Comparison of ENCODE assay signal across 16 mouse cellular contexts in the genomic region with DNA sequence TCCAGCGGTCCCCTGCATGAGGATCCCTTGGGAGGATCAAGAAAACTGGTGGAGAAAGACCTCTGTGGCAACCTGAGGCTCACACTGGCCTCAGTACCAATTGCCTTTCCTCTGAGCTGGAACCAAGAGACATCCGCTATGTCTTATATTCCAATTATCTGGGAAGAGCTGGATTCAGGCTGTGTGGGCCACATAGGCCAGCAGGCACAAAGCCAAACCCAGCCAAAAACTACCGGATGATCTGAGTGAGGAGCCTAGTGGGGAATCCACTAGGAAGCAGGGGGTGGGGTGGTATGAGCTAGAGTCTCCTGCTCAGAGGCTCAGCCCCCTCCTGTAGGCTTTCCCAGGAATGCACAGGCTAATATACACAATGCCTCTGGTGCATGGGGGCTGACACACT.
A peak's percentile ranks its signal among the peaks of the same experiment; 100 is the strongest.
DNase-seq lines count a peak whose midpoint lies in the region; ATAC-seq lines count a peak whose summit lies in the region.
"Had no signal": no experiment of that assay in that cellular context is flagged by ENCODE, and none has a peak within 500 bp of the region (broad histone marks: within the 10 kb centered on the region; RNA-seq: fewer than 3 reads in every experiment).

No protein-coding gene starts in this region.

- H3K36me3 ChIP-seq in intestine, embryonic 15.5 days = no peaks in the 10 kb centered on the region
- H3K36me3 ChIP-seq in intestine, embryonic 16.5 days (ENCODE audit: control insufficient read depth, insufficient read depth, low read length) = no peaks in the 10 kb centered on the region
- 0 out of 2 replicates have a peak, but pooled peaks cover 7% of the 10 kb centered on the region for H3K36me3 ChIP-seq in hindbrain, embryonic 13.5 days
- H3K36me3 ChIP-seq in midbrain, embryonic 14.5 days (ENCODE audit: control insufficient read depth, insufficient read depth, low read length) = peaks cover 17% of the 10 kb centered on the region; the same call in 1 of the 2 replicates
- H3K36me3 ChIP-seq: embryonic facial prominence, embryonic 15.5 days; liver, embryonic 13.5 days had no signal

- no peak overlapping the region for H3K27ac ChIP-seq in intestine, embryonic 15.5 days
- no peak overlapping the region for H3K27ac ChIP-seq in intestine, embryonic 16.5 days (ENCODE audit: low read length)
- H3K27ac ChIP-seq in hindbrain, embryonic 13.5 days = peak overlapping the region; percentile 95
- peak overlapping the region; percentile 66 for H3K27ac ChIP-seq in midbrain, embryonic 14.5 days (replicated peaks; ENCODE audit: low read depth, low read length)
- H3K27ac ChIP-seq: embryonic facial prominence, embryonic 15.5 days; kidney, postnatal 0 days; layer of hippocampus, adult 2 months; limb, embryonic 12.5 days; liver, embryonic 13.5 days had no signal

- H3K4me3 ChIP-seq in intestine, embryonic 15.5 days (replicated peaks) = no peak overlapping the region
- H3K4me3 ChIP-seq in intestine, embryonic 16.5 days (ENCODE audit: low read length) = no peak overlapping the region
- no peak overlapping the region for H3K4me3 ChIP-seq in hindbrain, embryonic 13.5 days
- no peak overlapping the region for H3K4me3 ChIP-seq in midbrain, embryonic 14.5 days (replicated peaks; ENCODE audit: low read depth, low read length)
- H3K4me3 ChIP-seq: embryonic facial prominence, embryonic 15.5 days; layer of hippocampus, adult 2 months; limb, embryonic 12.5 days; liver, embryonic 13.5 days had no signal

- H3K9ac ChIP-seq in intestine, embryonic 15.5 days = no peak overlapping the region
- H3K9ac ChIP-seq in intestine, embryonic 16.5 days (ENCODE audit: low read depth, low read length) = no peak overlapping the region
- no peak overlapping the region for H3K9ac ChIP-seq in hindbrain, embryonic 13.5 days
- no peak overlapping the region for H3K9ac ChIP-seq in midbrain, embryonic 14.5 days (replicated peaks; ENCODE audit: low read length)
- H3K9ac ChIP-seq: embryonic facial prominence, embryonic 15.5 days; limb, embryonic 12.5 days; liver, embryonic 13.5 days had no signal

- ATAC-seq in cerebellum, adult (ENCODE audit: insufficient number of reproducible peaks, low FRiP score, low TSS enrichment) = no peak
- ATAC-seq in intestine, embryonic 15.5 days = peak; percentile 32; the same call in 1 of the 2 replicates
- no peak for ATAC-seq in intestine, embryonic 16.5 days
- no peak for ATAC-seq in hindbrain, embryonic 13.5 days (ENCODE audit: low FRiP score)
- ATAC-seq in midbrain, embryonic 14.5 days (ENCODE audit: low FRiP score, low TSS enrichment) = no peak
- ATAC-seq: intestine, postnatal 0 days had no signal

- DNase-seq in cerebellum, adult 9-11 months = peak; percentile 46
- no peak for DNase-seq in midbrain, embryonic 14.5 days
- DNase-seq in gastrocnemius, postnatal 25 days = no peak
- no peak for DNase-seq in thymus, adult 18-20 months
- DNase-seq: adrenal gland, adult 2 months; gastrocnemius, postnatal 10 days; liver, embryonic 13.5 days had no signal

- 71% methylated on average over 3 of the region's 3 CpGs for WGBS in intestine, embryonic 15.5 days
- 72% methylated on average over 3 of the region's 3 CpGs for WGBS in intestine, embryonic 16.5 days
- 57% methylated on average over 3 of the region's 3 CpGs for WGBS in hindbrain, embryonic 13.5 days
- 63% methylated on average over 3 of the region's 3 CpGs for WGBS in midbrain, embryonic 14.5 days

- peaks cover 6% of the 10 kb centered on the region; the same call in 1 of the 2 replicates for H3K4me1 ChIP-seq in intestine, embryonic 15.5 days (replicated peaks)
- H3K4me1 ChIP-seq in intestine, embryonic 16.5 days (ENCODE audit: control insufficient read depth, insufficient read depth, low read length) = peaks cover 18% of the 10 kb centered on the region
- peaks cover 74% of the 10 kb centered on the region for H3K4me1 ChIP-seq in hindbrain, embryonic 13.5 days (replicated peaks)
- peaks cover 64% of the 10 kb centered on the region for H3K4me1 ChIP-seq in midbrain, embryonic 14.5 days (ENCODE audit: control insufficient read depth, insufficient read depth, low read length)

- H3K4me2 ChIP-seq in intestine, embryonic 15.5 days (replicated peaks) = no peak overlapping the region
- no peak overlapping the region for H3K4me2 ChIP-seq in intestine, embryonic 16.5 days (ENCODE audit: low read depth, low read length)
- no peak overlapping the region for H3K4me2 ChIP-seq in hindbrain, embryonic 13.5 days
- no peak overlapping the region for H3K4me2 ChIP-seq in midbrain, embryonic 14.5 days (ENCODE audit: low read length)
- H3K4me2 ChIP-seq: embryonic facial prominence, embryonic 15.5 days; limb, embryonic 12.5 days; liver, embryonic 13.5 days had no signal

- no peaks in the 10 kb centered on the region for H3K9me3 ChIP-seq in intestine, embryonic 15.5 days
- no peaks in the 10 kb centered on the region for H3K9me3 ChIP-seq in intestine, embryonic 16.5 days (ENCODE audit: control insufficient read depth, low read length)
- no peaks in the 10 kb centered on the region for H3K9me3 ChIP-seq in hindbrain, embryonic 13.5 days
- no peaks in the 10 kb centered on the region for H3K9me3 ChIP-seq in midbrain, embryonic 14.5 days (ENCODE audit: control insufficient read depth, low read length)
- H3K9me3 ChIP-seq: embryonic facial prominence, embryonic 15.5 days; limb, embryonic 12.5 days; liver, embryonic 13.5 days had no signal

- H3K27me3 ChIP-seq in intestine, embryonic 15.5 days (replicated peaks) = no peaks in the 10 kb centered on the region
- H3K27me3 ChIP-seq in intestine, embryonic 16.5 days (replicated peaks; ENCODE audit: control insufficient read depth, insufficient read depth, low read length) = no peaks in the 10 kb centered on the region
- H3K27me3 ChIP-seq in hindbrain, embryonic 13.5 days = no peaks in the 10 kb centered on the region
- H3K27me3 ChIP-seq in midbrain, embryonic 14.5 days (ENCODE audit: control insufficient read depth, insufficient read depth, low read length) = no peaks in the 10 kb centered on the region
- H3K27me3 ChIP-seq: embryonic facial prominence, embryonic 15.5 days; limb, embryonic 12.5 days; liver, embryonic 13.5 days had no signal

Comparison
In these comparisons a context has a peak if more than half of its experiments do, and no peak if none do; other contexts are left out.
1. H3K27ac ChIP-seq: peak in hindbrain, embryonic 13.5 days (single experiment) and midbrain, embryonic 14.5 days (single experiment); none in intestine, embryonic 15.5 days (single experiment) and intestine, embryonic 16.5 days (single experiment).